Mouse (Mus musculus) liver, adult 2 months (tissue): Measurements from ENCODE around the gene Hoxc4.

Experiments used
- CTCF ChIP-seq: fragments of 200-500 bp; IDR thresholded peaks from 2 replicates; pipeline ENCODE4 v1.5.1; 2011; ENCODE audit warnings: low read depth, low read length, control low read depth
- POLR2A ChIP-seq: fragments of 200-500 bp; IDR thresholded peaks from 2 replicates; pipeline ENCODE4 v1.6.1; 2011; ENCODE audit warnings: low read length, control low read depth; ENCODE audit not compliant: insufficient read depth; ENCODE audit errors: extremely low read depth

GRCm38 (mm10) chr15:103056396-103056795, 37.7 kb downstream of the Hoxc4 start:
- TF ChIP-seq POLR2A, result no peak
- no peak for TF ChIP-seq CTCF
